Mouse (Mus musculus) limb, embryonic 14.5 days (tissue): Measurements from ENCODE around the gene Pola1. TPM values are rescaled to one million over a fixed set of nuclear protein-coding genes. Genes with fewer than 3 reads are reported as not detected.

Source experiments
- ATAC-seq: fragments of 200-750 bp; cut with Nextera tagmentation; 2 replicates; pipeline ENCODE4 v1.8.0; 2017; ENCODE audit warnings: low read depth, moderate number of reproducible peaks, moderate TSS enrichment; ENCODE audit not compliant: low FRiP score
- DNase-seq: peaks from one replicate; pipeline ENCODE4 v3.0.0-alpha.2; 2015; ENCODE audit warnings: low spot score
- H3K27ac ChIP-seq: fragments of 300-500 bp; sonication (generic); replicated peaks from 2 replicates; pipeline ENCODE4 v1.5.1; 2014; ENCODE audit warnings: low read depth, mild to moderate bottlenecking, low read length, moderate library complexity, mixed read lengths
- H3K27me3 ChIP-seq: fragments of 300-500 bp; sonication (generic); 2 replicates; pipeline ENCODE4 v1.6.1; 2014; ENCODE audit warnings: low read length, mixed read lengths; ENCODE audit not compliant: control insufficient read depth, insufficient read depth
- H3K36me3 ChIP-seq: fragments of 300-500 bp; sonication (generic); 2 replicates; pipeline ENCODE4 v1.6.1; 2014; ENCODE audit warnings: mild to moderate bottlenecking, low read length, moderate library complexity, mixed read lengths; ENCODE audit not compliant: control insufficient read depth, insufficient read depth
- H3K4me1 ChIP-seq: fragments of 300-500 bp; sonication (generic); 2 replicates; pipeline ENCODE4 v1.6.1; 2014; ENCODE audit warnings: antibody characterized with exemption, low read length, mixed read lengths; ENCODE audit not compliant: control insufficient read depth, insufficient read depth
- H3K4me2 ChIP-seq: fragments of 300-500 bp; sonication (generic); replicated peaks from 2 replicates; pipeline ENCODE4 v1.6.1; 2014; ENCODE audit warnings: low read depth, mild to moderate bottlenecking, low read length, moderate library complexity; ENCODE audit not compliant: severe bottlenecking
- H3K4me3 ChIP-seq: fragments of 300-500 bp; sonication (generic); replicated peaks from 2 replicates; pipeline ENCODE4 v1.5.1; 2014; ENCODE audit warnings: low read length
- H3K9ac ChIP-seq: fragments of 300-500 bp; sonication (generic); 2 replicates; pipeline ENCODE4 v1.6.1; 2014; ENCODE audit warnings: mild to moderate bottlenecking, low read depth, low read length, moderate library complexity; ENCODE audit not compliant: severe bottlenecking
- H3K9me3 ChIP-seq: fragments of 300-500 bp; sonication (generic); 2 replicates; pipeline ENCODE4 v1.6.1; 2016; ENCODE audit warnings: low read length; ENCODE audit not compliant: control insufficient read depth
- POLR2A ChIP-seq: fragments of 200-500 bp; IDR thresholded peaks from 2 replicates; pipeline ENCODE4 v1.8.0; 2012; ENCODE audit warnings: inconsistent platforms, mild to moderate bottlenecking, moderate library complexity, borderline replicate concordance; ENCODE audit not compliant: insufficient read depth, insufficient read length; ENCODE audit errors: extremely low read depth
- WGBS: fragments of 180-500 bp; shearing (Covaris S2); extraction: QIAGEN DNeasy Blood & Tissue Kit; methylation state at CpG from one replicate; pipeline ENCODE4 v1.1.7; 2014; 5-methylcytosine and 5-hydroxymethylcytosine counted together
- polyA plus RNA-seq, 2 experiments: library from polyadenylated mRNA; depleted of rRNA in 1 of 2; stranded (reverse) in 1 of 2; unstranded in 1 of 2; fragments of >200 nt; fragmentation: Nextera tagmentation in 1 of 2; extraction: Ambion mirVana in 1 of 2; gene quantifications; 2 replicates each; pipeline versions ENCODE4 v1.2.1 to v1.2.3; 2012 to 2014

The Pola1 gene
- polyA plus RNA-seq, 2 experiments, result 9.2 to 14.2 TPM

DNA sequence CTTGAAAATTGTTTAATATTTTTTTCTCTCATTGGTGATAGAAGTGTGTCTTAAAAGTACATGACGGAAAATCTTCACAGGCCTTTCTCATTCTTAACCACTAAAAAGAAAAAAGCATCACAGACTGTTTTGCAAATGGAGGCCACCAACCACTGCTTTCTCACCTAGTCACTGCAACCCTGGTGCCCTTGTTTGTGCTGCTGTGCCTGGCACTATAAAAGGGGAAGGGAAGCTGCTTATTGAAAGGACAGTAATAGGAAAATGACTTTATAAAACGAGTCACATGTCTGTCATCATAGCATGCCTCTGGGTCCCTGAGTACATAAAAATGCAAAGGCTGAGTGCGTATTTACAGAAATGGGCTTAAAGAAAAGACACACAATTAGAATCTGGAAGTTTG lies 263.7 kb downstream of the Pola1 start:
- Histone ChIP-seq H3K27me3 (no peaks in the 10 kb centered on the region), H3K9ac (no peak overlapping the region), H3K4me1 (no peaks in the 10 kb centered on the region), H3K36me3 (no peaks in the 10 kb centered on the region), H3K4me2 (no peak overlapping the region), H3K9me3 (no peaks in the 10 kb centered on the region), H3K4me3 (no peak overlapping the region), H3K27ac (no peak overlapping the region)
- no peak for DNase-seq
- no peak for TF ChIP-seq POLR2A
- WGBS, result 81% methylated on average over 3 of the region's 3 CpGs
- no peak for ATAC-seq

DNA sequence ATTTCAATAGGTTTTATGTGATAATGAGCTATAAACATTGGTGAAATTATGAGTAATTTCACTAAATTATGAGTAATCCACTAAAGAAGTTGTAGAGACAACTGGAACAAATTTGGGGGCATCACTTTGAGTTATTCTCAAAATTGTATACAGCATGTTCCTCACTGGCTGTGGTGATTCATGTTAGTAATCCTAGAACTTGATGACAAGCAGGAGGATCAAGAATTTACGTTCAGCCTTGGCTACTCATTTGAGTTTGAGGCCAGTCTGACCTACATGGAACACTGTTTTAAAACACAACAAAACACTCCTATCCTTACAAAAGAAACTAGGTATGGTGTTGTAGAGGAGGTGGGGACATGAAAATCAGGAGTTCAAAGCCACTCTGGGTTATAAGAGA lies 310.6 kb downstream of the Pola1 start:
- Histone ChIP-seq H3K27ac (no peak overlapping the region), H3K9ac (no peak overlapping the region), H3K4me2 (no peak overlapping the region), H3K4me1 (no peaks in the 10 kb centered on the region), H3K9me3 (no peaks in the 10 kb centered on the region), H3K27me3 (no peaks in the 10 kb centered on the region), H3K36me3 (no peaks in the 10 kb centered on the region), H3K4me3 (no peak overlapping the region)
- 69% methylated on average over 1 of the region's 1 CpGs for WGBS
- DNase-seq (no peak), ATAC-seq (no peak)
- no peak for TF ChIP-seq POLR2A

DNA sequence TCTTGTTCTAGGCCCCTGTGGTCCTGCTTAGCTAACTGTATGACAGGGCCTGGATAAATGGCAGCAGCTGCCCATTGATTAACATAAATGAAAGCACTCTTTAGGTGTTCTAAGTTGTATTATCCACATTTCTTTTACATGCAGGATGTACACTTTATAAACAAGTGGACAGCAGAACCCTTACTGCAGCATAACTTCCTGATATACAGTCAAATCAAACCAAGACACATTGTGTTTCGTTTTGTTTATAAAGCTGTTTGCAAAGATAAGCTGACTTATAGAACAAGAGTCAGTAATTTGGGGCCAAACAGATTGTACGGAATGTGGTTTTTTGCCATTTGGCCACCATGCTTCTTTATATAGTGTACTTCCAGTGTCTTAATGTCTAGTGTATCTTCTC lies 312.0 kb downstream of the Pola1 start:
- Histone ChIP-seq H3K9me3 (no peaks in the 10 kb centered on the region), H3K4me3 (no peak overlapping the region), H3K27me3 (no peaks in the 10 kb centered on the region), H3K9ac (no peak overlapping the region), H3K4me1 (no peaks in the 10 kb centered on the region), H3K36me3 (no peaks in the 10 kb centered on the region), H3K4me2 (no peak overlapping the region), H3K27ac (no peak overlapping the region)
- DNase-seq, result no peak
- 83% methylated on average over 2 of the region's 2 CpGs for WGBS
- no peak for ATAC-seq
- TF ChIP-seq POLR2A, result no peak

DNA sequence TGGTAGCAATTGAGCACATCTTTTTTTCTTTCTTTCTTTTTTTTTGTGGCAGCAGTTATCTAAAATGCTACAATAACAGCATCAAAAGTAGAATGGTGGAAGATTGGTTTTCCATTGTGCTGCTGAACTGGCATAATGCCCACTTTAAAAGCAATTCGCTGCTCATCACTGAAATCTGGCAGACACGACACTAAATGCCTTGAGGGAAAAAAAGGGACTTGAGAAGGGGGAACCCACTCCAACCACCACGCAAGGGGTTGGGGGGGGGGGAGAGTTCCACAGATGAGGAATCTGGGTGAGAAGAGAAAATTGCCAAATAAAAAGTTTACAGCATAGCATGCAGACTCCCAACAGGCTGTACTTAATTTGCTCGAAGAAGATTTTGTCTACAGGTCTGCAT lies 314.4 kb downstream of the Pola1 start:
- DNase-seq (no peak), ATAC-seq (no peak)
- Histone ChIP-seq H3K27me3 (no peaks in the 10 kb centered on the region), H3K9me3 (no peaks in the 10 kb centered on the region), H3K9ac (no peak overlapping the region), H3K36me3 (no peaks in the 10 kb centered on the region), H3K4me2 (no peak overlapping the region), H3K4me1 (no peaks in the 10 kb centered on the region), H3K4me3 (no peak overlapping the region), H3K27ac (no peak overlapping the region)
- 54% methylated on average over 4 of the region's 4 CpGs for WGBS
- TF ChIP-seq POLR2A, result no peak

DNA sequence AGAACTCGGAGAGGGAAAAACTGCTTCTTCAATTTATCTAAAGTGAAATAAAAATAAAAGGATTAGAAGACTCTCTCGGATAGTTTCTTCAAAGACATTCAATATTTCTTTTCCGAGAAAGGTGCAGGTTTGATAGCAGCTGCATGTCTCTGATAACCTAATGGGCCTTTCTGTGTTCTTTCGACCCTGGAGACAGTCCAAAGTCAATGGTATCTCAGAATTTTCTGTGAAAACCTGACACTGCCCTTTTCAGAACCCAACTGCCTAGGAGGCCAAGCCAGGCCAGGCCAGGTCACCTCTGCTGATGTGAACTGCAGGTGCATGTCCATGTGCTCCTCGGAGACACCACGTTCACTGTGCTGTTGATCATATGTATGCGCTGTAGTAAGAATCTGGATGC lies 326.2 kb downstream of the Pola1 start:
- Histone ChIP-seq H3K4me3 (no peak overlapping the region), H3K9ac (no peak overlapping the region), H3K9me3 (no peaks in the 10 kb centered on the region), H3K27ac (no peak overlapping the region), H3K27me3 (peaks cover 22% of the 10 kb centered on the region), H3K4me2 (no peak overlapping the region), H3K36me3 (no peaks in the 10 kb centered on the region), H3K4me1 (no peaks in the 10 kb centered on the region)
- no peak for ATAC-seq
- 94% methylated on average over 7 of the region's 7 CpGs for WGBS
- DNase-seq, result no peak
- no peak for TF ChIP-seq POLR2A

DNA sequence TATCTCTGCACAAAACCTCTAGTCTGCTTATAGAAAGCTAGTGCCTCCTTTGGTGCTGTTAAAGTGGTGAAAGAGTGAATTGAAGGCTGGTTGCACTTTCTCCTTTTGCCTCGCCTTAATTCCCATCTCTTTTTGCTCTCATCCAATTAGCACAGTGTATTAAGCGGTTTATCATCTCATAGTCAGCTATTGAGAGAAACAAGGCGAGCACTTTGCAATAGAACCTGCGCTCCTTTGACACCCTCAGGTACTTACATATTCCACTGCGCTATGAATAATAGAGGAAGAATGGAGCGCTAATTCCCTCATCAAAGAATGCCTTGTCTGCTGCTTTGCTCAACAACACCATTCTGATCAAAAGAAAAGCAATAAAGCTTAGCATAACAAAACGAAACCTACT lies 330.2 kb downstream of the Pola1 start:
- Histone ChIP-seq H3K9me3 (no peaks in the 10 kb centered on the region), H3K9ac (no peak overlapping the region), H3K27me3 (peaks cover 61% of the 10 kb centered on the region), H3K4me3 (no peak overlapping the region), H3K36me3 (no peaks in the 10 kb centered on the region), H3K4me2 (no peak overlapping the region), H3K27ac (no peak overlapping the region), H3K4me1 (no peaks in the 10 kb centered on the region)
- DNase-seq, result no peak
- ATAC-seq, result no peak
- no peak for TF ChIP-seq POLR2A
- WGBS, result 14% methylated on average over 7 of the region's 7 CpGs
